Mouse (Mus musculus) thymus, postnatal 4 days (tissue): ENCODE results near the gene Fap.

ENCODE experiments used
- DNase-seq: peaks from one replicate; pipeline ENCODE4 v3.0.0; 2021

The Fap gene

DNA sequence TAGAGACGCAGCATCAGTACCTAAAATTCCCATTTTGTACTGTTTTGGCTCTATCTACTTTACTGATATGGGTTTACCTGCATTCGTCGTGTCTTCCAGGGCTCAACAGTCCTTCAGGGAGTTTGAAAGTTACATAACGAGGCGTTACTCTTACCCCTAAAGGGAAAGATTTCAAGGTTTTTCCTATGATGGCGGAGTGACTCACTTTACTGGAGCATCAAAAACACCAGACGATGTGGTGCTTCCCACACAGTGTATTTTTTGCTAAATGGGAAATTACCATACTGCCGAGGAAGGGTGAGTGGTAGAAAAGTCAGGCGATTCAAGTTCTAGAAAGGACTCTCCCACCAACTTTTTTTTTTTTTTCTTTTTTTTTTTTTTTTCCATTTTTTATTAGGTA lies 47.5 kb downstream of the Fap start:
- no peak for DNase-seq

DNA sequence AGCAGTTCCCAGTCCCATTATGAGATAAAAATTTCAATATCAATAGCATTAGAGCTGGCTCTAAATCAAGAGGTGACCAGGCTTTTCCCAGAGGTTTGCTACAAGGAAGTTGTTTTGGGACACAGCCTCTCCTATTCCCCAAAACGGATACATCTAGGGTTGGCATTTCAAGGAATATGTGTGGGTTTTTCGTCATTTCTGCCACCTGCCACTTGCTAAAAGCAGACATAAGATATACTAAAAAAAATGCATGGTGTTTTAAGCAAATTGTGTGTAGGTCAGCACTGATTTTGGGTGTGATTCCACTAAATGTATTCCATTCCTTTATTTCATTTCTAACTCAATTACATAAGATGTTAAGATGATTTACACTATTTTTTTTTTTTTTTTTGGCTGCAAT lies 56.1 kb downstream of the Fap start:
- DNase-seq: no peak

DNA sequence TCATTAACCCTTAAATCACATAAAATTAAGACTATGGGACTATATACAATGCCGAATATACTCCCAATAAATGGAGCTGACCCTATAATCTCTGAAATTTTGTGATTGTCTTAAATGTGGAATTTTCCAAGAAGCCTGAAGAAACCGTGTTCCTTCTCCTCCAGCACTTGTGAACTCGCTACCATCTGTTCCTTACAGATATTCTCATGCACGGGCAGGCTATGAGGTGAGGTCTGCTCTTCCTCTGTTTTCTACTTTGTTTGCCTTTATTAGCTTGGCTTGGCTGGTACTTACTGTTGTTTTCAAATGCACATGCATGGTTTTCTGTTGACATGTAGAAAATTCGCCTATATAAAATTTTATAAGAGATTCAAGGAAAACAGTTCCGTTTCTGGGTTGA lies 59.4 kb downstream of the Fap start:
- DNase-seq: no peak

DNA sequence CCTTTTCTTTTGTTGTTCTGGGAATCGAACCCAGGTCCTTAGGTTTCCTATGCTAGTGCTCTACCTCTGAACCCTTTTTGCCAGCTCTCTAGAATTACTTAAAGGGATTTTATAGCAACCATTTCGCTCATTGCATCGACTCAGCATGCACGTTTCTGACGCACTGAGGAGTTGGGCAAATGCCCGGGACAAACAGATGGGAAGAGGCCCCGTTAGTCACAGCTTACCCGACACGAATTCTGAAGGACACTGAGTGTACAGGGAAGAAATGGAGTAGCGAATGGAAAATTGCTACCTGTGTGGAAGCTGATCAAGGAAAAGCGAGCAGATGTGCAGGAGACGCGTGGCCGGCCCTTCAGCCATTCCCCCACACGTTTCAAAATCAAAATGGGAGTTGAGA lies 60.4 kb downstream of the Fap start:
- no peak for DNase-seq

DNA sequence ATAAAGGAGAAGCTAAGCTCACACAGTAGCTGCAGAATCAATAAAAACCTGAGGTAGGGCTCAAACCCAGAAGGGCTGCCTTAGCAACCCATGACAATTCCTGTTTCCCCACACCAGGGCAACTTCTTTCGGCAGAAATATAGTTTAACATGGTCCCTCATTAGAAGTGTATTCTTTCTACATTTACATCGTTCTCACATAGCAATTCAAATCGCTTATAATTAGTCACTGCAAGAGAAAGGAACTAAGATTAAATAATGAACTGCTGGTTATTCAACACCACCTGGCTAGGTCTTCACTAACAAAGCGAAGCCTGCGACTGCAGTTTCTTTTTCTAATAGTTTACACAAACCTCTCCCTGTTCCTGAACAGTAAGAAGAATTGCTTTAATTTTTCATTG lies 66.7 kb downstream of the Fap start:
- DNase-seq: no peak

DNA sequence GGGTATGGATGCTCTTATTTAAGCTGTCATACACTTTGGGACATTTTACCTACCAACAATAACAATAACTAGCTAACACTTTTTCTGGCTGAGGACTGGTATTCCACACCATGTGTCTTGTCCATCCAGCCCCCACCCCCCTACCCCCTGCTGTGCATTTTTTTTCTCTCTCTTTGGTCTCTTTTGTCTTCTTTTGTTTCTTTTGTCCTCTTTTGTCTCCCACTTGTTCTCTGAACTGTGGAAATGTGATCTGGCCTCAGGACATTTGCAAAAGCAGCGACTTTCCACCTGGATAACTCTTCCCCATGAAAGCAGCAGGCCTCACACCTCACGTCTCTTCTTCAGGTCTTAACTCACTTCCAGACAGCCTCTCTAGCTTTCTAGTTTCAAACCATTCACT lies 67.4 kb downstream of the Fap start:
- DNase-seq: no peak

DNA sequence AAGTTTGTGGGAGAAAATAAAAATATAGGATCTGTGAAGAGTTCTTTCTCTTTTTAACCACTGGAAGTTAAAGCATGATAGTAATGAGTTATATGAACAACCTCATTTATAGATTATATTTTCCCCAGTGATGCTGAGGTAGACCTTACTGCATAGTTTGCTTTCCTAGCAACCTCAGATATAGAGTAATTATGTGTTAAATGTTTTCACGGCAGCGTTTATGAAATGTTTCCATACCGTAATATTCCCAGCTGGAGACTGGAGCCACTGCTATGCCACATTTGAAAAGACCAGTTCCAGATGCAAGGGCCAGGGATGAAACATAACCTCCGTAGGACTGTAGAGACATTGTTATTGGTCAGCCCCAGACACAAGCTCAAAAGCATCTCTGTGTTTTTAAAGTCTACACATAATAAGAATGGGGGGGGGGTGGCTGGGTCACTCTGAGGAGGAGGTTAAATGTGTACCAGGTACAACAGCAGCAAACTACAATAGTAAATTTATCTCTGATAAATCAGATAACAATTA lies 69.5 kb downstream of the Fap start:
- no peak for DNase-seq

DNA sequence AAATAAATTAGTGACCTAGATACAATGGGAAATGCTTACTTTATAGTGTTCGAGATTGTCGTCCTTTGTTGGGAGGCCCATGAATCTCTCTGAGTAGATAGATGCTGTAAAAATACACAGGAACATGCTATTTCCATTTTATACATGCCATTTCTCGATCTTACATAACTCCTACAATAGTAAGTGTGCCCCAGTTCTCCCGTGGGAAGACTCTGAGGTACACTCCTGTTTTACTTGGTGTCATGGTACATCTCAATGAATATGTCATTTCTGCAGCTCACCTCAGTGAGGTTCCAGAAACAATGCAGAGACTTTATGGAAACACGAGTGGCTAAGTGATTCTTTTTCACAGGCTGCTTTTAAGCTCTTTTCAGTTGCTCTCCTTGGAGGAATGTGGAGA lies 70.5 kb downstream of the Fap start:
- DNase-seq: no peak

DNA sequence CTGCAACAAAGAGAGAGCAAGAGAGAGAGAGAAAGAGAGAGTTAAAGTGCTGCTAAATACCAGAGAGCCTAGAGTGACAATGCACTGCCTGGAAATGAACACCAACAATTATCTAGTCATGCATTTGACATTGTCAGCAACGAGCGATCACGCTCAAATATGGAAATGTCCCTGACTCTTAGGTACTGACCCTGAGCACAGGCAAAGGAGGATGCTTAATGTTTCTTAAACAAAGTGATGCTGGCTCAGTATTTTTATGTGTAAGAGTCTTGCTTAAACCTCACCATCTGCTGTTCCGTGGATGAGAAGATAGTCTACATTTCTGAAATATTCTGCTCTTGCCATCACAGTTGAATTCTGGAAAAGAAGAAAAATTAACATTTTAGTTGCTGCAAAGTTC lies 71.4 kb downstream of the Fap start:
- no peak for DNase-seq

DNA sequence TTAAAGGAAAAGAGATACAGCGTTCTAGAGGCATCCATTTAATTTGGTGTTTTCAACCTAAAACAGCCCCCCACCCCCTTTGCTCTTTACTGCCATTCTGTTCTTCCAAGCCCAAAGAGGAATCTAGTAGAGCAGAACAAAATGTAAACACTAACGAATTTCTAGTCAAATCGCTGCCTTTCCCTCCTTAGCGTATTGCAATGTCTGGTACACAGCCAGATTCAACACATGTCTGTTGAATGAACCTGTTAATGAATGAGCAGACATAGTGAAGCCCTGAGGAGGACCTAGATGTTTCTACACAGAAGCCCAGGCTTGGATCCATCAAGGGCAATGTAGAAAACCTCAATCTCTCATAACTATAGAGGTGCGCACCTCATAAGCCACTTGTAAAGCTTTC lies 75.1 kb downstream of the Fap start:
- no peak for DNase-seq

DNA sequence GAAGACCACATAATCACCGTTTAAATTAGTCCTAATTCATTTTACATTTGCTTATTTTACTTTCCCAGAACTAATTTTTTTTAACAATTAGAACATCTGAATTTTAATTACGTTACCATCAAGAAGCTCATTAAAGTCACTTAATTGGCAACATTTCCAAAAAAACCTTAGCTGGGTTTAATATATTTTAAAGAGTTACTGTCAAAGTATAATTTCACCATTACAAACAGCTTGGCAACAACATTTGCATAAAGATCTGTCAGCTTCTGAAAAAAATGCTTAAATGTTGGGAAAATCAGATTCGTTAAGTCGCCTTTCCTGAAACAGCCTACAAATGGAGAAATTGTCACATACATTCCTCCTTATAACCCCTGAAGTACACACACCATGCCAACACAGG lies 75.8 kb downstream of the Fap start:
- no peak for DNase-seq

DNA sequence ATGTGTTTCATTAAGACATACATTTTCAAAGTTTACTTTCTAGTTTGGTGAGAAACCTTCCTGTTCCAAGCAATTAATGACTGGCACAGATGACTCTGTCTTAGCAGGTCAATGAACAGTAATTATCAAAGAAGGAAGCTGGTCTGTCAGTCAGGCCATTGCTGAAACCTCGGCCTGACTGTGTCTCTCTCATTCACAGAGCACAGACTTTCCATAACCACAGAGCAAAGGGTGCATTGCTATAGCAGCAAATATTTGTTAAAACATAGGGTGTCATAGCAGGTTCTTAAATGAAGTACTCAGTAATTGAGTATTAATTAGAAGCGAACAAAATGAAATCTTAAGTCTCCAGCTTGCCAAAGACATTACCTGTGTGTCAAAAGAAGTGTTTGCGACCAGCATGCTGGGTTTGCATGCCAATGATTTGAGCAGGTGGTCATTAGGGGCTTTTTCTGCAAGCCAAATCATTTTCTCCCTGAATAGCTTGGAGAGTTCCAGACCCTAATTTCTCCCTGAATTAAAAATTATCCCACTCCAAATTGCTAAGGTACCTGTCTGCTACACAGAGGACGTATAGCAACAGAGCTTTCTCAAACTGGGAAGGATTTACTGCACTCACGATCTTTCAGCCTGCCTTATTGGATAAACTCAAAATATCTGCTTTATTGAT lies 76.4 kb downstream of the Fap start:
- DNase-seq: no peak

DNA sequence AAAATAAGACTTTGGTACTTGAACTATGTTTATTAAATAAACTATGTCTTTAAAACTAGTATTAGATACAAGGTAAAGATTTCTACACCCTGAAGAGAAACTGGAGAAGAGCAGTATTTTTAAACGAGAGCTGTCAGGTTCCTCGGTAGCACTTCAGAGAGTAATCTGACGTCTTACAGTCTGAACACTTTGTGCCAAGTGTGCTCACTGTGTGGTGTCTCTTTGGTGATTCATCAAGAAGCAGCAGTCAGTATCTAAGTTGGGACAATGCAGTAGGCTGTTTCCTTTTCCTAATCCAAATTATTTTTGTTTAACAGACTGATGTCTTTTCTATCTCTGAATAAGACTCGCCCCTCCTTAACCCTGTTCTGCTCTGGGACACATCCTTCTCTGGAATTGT lies 78.5 kb downstream of the Fap start:
- DNase-seq: no peak

DNA sequence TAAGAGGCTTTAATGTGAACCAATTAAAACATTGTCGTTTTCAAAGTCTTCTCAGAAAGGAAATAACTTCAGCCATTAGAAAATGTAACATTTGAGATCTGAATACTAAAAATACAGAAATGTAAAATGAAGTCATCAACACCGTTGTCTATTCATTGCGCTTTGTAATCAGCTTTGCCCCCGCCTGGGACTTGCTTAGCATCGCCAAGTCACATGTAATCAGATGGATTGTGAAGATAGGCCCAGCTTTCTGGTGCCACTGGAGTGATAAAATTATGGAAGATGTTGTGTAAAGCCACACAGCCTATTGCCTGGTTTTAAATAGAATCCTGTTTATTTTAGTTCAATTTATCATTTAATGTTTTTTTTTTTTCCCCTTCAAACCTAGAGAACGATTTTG lies 84.0 kb downstream of the Fap start:
- no peak for DNase-seq

DNA sequence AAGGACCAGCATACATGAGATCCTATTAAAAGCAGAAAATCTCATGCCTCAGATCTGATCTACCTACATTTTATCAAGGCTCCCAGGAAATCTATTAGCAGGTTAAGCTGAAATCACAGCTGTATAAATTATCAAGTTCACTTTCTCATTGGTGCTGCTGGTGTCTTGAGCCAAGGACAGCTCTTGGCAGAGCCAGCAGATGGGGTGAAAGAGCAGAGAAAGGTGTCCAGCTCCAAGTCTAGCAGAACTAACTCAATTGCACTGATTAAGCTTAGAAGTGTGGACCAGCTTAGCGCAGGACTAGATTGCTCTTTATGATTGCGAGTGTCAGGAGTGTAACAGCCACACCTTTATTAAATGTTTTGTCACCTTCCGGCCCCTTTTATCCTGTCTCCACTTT lies 89.0 kb downstream of the Fap start:
- DNase-seq: no peak

DNA sequence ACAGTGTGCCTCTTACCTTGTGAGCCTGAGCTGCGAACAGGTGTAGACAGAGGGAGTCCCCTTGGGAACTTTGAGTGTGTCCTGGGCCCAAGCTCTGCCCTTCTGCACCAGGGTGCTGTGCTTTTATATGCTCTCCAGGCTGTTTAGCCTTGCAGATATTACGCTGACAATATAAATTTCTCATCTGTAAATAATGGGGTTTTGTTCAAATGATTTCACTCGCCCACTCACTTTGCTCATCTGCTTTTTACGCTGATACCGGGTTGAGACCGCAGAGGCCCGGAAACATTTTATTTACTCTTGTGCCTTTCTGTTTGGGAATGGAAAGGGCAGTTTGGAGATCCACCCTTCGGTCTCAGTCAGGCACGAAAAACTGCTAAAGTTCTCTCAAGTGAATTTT lies 90.3 kb downstream of the Fap start, which contains the start of gene Gcg:
Gene Gcg, minus strand, starts transcription at position 101 of the 400 bp plus-strand sequence.
- no peak for DNase-seq

DNA sequence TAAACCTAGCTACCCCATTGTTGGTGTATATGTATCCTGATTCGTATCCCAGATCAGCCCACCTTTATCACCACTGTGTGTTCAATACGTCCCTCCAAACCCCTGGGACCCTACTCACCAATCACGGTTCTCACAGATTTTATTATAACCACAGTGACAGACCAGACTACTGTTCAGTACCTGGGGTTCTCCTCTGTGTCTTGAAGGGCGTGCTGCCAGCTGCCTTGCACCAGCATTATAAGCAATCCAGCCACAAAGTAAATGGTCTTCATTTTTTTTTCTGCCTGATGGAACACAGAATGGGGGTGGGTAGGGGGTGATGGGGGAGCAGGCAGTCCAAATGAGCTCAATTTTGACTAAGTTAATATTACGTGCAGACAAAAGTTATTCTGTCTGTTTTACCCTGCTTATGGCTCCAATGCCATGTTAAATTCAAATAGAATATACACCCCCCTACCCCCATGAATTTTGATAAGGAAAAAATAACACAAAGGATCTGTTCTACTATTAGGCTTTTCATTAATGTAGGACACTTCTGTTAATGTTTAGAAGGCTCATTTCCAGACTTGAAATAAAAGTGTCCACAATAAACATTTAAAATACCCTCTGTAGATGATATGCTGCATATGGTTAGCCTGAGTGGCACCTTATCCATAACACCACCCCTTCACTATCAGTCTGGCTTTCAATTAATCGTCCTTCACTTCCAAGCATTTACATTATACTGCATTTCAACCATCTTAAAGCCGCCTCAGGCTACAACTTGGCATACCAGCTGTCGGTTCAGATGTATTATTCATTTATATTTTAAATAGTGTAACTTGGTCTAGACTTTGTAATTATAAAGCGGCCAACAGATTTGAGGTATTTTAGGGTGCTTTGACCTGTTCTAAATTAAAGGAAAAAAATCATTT lies 93.3 kb downstream of the Fap start:
- no peak for DNase-seq

DNA sequence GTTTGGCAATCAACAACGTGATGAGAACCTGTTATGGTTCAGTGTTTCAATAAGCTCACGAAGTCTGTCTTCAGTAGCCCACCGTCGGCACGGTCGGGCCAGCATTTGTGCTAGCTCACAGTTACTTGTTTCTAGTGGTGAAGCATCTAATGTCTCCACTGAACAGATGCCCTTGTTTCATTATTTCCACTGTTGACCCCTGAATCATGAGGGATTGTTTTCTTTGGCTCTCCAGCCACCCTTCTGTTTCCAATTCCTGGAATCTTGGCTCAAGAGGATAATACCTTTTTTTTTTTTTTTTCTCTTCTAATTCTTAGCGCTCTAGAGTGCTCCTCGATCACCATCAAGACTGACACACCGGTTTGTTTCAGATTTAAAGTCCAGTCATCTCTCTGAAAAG lies 104.3 kb downstream of the Fap start:
- DNase-seq: no peak

DNA sequence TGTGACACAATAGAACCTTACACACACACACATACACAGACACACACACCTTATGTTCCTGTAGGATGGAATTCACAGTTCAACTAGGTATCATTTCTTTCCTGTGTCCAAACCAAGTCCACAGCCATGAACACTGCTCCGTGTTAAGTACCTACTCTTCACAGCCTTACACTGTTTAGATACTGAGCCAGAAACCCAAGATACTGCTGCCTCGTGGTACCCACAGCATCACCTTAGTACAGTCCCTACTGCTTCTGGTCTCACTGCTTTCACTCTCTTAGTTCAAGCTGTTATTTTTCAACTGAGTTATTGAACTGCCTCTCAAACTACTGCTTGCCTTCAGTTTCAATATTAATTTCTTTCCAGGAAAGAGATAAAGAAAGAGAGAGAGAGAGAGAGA lies 110.6 kb downstream of the Fap start:
- no peak for DNase-seq

DNA sequence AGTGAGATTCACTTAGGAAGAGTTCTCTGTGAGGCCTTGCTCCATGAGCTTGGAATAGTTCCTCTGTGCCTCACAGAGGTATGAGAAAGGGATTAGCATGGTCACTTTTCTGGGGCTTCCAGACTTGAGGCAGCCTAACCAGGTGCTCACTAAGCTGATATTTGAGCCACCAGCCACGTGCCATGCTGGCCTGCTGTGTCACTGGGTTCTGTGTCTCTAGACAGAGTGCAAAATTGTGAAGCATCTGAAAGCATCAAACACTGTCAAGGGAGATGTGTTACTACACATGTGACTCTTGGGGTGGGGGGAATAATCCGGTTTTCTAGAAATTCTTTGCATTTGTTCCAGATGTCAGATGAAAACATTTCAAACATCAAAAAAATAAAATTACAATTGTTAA lies 111.7 kb downstream of the Fap start:
- DNase-seq: no peak

DNA sequence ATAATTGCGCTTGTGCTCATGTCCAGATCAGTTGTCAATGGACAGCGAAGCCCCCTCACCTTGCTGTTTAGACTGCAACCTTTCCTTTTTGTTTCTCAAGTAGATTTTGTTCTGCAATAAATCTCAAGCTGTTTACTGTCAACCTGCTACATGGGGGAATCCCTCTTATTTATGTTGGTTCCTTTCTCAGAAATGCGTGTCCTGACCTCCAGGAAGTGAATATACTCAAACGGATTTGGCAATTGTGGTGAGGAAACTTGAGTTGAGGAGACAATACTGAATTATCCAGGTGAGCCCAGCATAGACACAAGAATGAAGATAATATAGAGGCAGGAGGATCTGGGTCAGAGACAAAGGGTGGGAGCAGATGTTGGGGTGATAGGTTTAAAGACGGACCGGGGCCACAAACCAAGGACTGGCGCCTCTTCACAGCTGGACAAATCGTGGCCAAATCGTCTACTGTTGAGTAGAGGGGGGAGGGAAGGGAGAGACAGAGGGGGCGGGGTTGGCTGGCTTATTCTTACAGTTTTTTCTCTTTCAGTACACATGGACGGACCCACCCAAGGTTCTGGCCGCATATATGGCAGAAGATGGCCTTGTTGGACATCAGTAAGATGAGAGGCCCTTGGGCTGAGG lies 112.9 kb downstream of the Fap start:
- no peak for DNase-seq

DNA sequence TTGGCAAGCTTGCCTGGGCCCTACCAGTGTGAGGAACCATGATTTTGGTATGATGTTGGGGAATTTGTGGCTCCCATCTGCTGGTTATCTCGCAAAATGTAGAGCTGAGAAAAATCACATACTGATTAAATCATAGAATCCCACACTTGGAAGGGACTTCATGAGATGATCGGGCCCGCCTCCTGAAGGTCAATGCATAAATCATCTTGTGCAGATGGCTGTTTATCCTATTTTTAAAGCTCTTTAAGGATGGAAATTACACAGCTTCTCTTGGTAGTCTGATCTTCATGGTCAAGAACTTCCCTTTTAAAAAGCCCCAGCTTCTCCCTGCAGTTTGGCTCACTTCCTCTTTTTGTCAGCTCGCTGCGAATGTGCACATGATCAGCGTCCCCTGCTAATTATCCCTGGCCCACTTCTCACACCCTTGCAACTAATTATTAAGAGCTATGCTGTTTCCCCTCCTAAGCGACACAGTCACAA lies 113.6 kb downstream of the Fap start:
- DNase-seq: no peak
